Comparison of ENCODE assay signal across 8 mouse cellular contexts in genomic region chr15:93595746-93596145, GRCm38 (mm10). TPM values are rescaled to one million over a fixed set of nuclear protein-coding genes. Genes with fewer than 3 reads are reported as not detected.
A peak's percentile ranks its signal among the peaks of the same experiment; 100 is the strongest.
DNase-seq lines count a peak whose midpoint lies in the region; ATAC-seq lines count a peak whose summit lies in the region.

Gene Prickle1, minus strand, starts transcription at chr15:93595891.

- ATAC-seq in hindbrain, embryonic 13.5 days (ENCODE audit: low FRiP score): peak; percentile 96

- H3K4me3 ChIP-seq in hindbrain, embryonic 13.5 days: peak within 1 kb of the TSS; percentile 81

- under 1% methylated on average over 53 of the region's 60 CpGs for WGBS in hindbrain, embryonic 13.5 days

- H3K27ac ChIP-seq in hindbrain, embryonic 13.5 days: peak within 1 kb of the TSS; percentile 93

- H3K36me3 ChIP-seq in hindbrain, embryonic 13.5 days: no peaks in the 10 kb centered on the region

- H3K27me3 ChIP-seq in hindbrain, embryonic 13.5 days: 0 out of 2 replicates have a peak, but pooled peaks cover 2% of the 10 kb centered on the region

- peak within 1 kb of the TSS; percentile 89 for H3K9ac ChIP-seq in hindbrain, embryonic 13.5 days

- peak; percentile 57 for DNase-seq in WW6 (ENCODE audit: low read depth, low spot score)
- peak; percentile 86 to 91 for DNase-seq in cerebellum, postnatal 14 days
- peak; percentile 63 to 75 for DNase-seq in frontal cortex, postnatal 25 days (ENCODE audit: low spot score in 2 of 2)
- peak; percentile 85 to 87 for DNase-seq in layer of hippocampus, postnatal 36 days
- peak; percentile 74 for DNase-seq in lung, postnatal 25 days (ENCODE audit: low spot score)
- DNase-seq in retina, postnatal 7 days (ENCODE audit: low read depth, low spot score): peak; percentile 85
- peak; percentile 94 for DNase-seq in thymus, postnatal 4 days

- peaks cover 45% of the 10 kb centered on the region for H3K4me1 ChIP-seq in hindbrain, embryonic 13.5 days (replicated peaks)

- H3K4me2 ChIP-seq in hindbrain, embryonic 13.5 days: peak within 1 kb of the TSS; percentile 90

- H3K9me3 ChIP-seq in hindbrain, embryonic 13.5 days: no peaks in the 10 kb centered on the region

RNA-seq across cellular contexts. Expression of gene Prickle1, which starts in this region (rescaled TPM):
- polyA plus RNA-seq in hindbrain, embryonic 13.5 days (2015; fragmentation: Nextera tagmentation; extraction: Ambion mirVana): 14.9 and 15.9 TPM in 2 replicates
- 10 to 100 TPM; 75.8 to 77.5 TPM for total RNA-seq in layer of hippocampus, postnatal 36 days (2021)

Comparison
In these comparisons a context has a peak if more than half of its experiments do, and no peak if none do; other contexts are left out.
1. Peak in every context shown above with its lines: DNase-seq, ATAC-seq, H3K4me3 ChIP-seq and H3K27ac ChIP-seq.